Mouse (Mus musculus) thymus, postnatal 4 days (tissue): ENCODE data around the gene Manba.
A peak's percentile ranks its signal among the peaks of the same experiment; 100 is the strongest.

Experiments used
- DNase-seq: peaks from one replicate; pipeline ENCODE4 v3.0.0; 2021

Gene Manba

GRCm38 (mm10) chr3:135590471-135590870, 105.1 kb downstream of the Manba start:
- no peak for DNase-seq

- DNase-seq = no peak
Observed at GRCm38 (mm10) chr3:135591376-135591775, 106.0 kb downstream of the Manba start.

- DNase-seq = no peak
Observed at GRCm38 (mm10) chr3:135592011-135592410, 106.6 kb downstream of the Manba start.

- peak; percentile 65 for DNase-seq
Observed at GRCm38 (mm10) chr3:135594238-135594917, 109.0 kb downstream of the Manba start.

- no peak for DNase-seq
Observed at GRCm38 (mm10) chr3:135597014-135597413, 111.6 kb downstream of the Manba start.

GRCm38 (mm10) chr3:135598355-135598754, 112.9 kb downstream of the Manba start:
- no peak for DNase-seq

GRCm38 (mm10) chr3:135602731-135603130, 117.3 kb downstream of the Manba start:
- no peak for DNase-seq

- DNase-seq = peak; percentile 52
Observed at GRCm38 (mm10) chr3:135604626-135605417, 119.4 kb downstream of the Manba start.

- no peak for DNase-seq
Observed at GRCm38 (mm10) chr3:135605474-135605873, 120.1 kb downstream of the Manba start.

- DNase-seq = no peak
Observed at GRCm38 (mm10) chr3:135606592-135606991, 121.2 kb downstream of the Manba start.

GRCm38 (mm10) chr3:135607021-135607420, 121.6 kb downstream of the Manba start:
- no peak for DNase-seq

GRCm38 (mm10) chr3:135607660-135608473, 122.5 kb downstream of the Manba start:
- DNase-seq = peak; percentile 66

- no peak for DNase-seq
Observed at GRCm38 (mm10) chr3:135610221-135610620, 124.8 kb downstream of the Manba start.

GRCm38 (mm10) chr3:135614376-135614775, 129.0 kb downstream of the Manba start:
- no peak for DNase-seq

- no peak for DNase-seq
Observed at GRCm38 (mm10) chr3:135616730-135617129, 131.3 kb downstream of the Manba start.
